Mouse (Mus musculus): ENCODE data around the gene Sema5a.

DNA sequence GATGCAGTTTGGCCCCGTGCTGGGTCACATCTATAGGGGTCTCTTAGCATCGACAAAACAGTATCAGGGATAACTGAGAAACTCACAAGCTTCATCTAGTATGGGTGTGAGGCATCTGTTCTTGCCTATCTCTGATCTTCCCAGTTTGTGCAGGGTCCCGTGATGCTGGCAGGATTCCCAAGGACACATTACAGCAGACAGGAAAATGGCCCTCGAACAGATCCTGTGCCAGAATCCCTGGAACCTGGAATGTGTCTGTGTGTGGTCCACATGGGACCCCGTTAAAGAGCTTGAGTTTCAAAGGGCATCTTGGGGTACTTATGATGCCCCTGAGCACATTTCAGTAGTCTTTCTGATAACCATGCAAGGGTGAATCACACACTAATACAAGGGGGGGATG lies 249.6 kb downstream of the Sema5a start:
- TF ChIP-seq MAX (IDR thresholded peaks at IDR 0.05; ENCODE audit: low read length), result no peak
- TF ChIP-seq CTCF (conservative IDR thresholded peaks at IDR 0.05 in 1 of 2, IDR thresholded peaks at IDR 0.05 in 1 of 2; ENCODE audit: low read depth in 2 of 2, low read length in 2 of 2), result no peak
- TF ChIP-seq E2F4 (IDR thresholded peaks at IDR 0.05; ENCODE audit: insufficient replicate concordance, low read depth, low read length), result no peak
- TF ChIP-seq USF1 (IDR thresholded peaks at IDR 0.05; ENCODE audit: low read depth, low read length), result no peak
- TF ChIP-seq GABPA (IDR thresholded peaks at IDR 0.05; ENCODE audit: insufficient replicate concordance, low read depth, low read length), result no peak
- TF ChIP-seq POLR2A (IDR thresholded peaks at IDR 0.05; ENCODE audit: low read depth, low read length), result no peak
- no peak for TF ChIP-seq ZC3H11A (IDR thresholded peaks at IDR 0.05; ENCODE audit: low read depth, low read length)
- no peak for TF ChIP-seq ZNF384 (IDR thresholded peaks at IDR 0.05; ENCODE audit: low read depth, low read length)
- TF ChIP-seq USF2 (conservative IDR thresholded peaks at IDR 0.05; ENCODE audit: low read depth, low read length), result no peak
- no peak for TF ChIP-seq MYC (IDR thresholded peaks at IDR 0.05; ENCODE audit: low read depth, low read length)
- TF ChIP-seq MEF2A (IDR thresholded peaks at IDR 0.05; ENCODE audit: borderline replicate concordance, low read depth, low read length), result no peak
- TF ChIP-seq NELFE (IDR thresholded peaks at IDR 0.05; ENCODE audit: low read depth, low read length), result no peak
- no peak for TF ChIP-seq TCF12 (IDR thresholded peaks at IDR 0.05; ENCODE audit: low read depth, low read length)
- no peak for TF ChIP-seq JUND (conservative IDR thresholded peaks at IDR 0.05; ENCODE audit: low read depth, low read length)

All from CH12.LX (cell line).